Mouse (Mus musculus) midbrain, embryonic 16.5 days (tissue): ENCODE measurements around the gene Adk. TPM values are rescaled to one million over a fixed set of nuclear protein-coding genes. Genes with fewer than 3 reads are reported as not detected.

Experiments
- ATAC-seq: fragments of 200-750 bp; cut with Nextera tagmentation; 2 replicates; pipeline ENCODE4 v1.8.0; 2017; ENCODE audit warnings: moderate TSS enrichment
- H3K27ac ChIP-seq: fragments of 300-500 bp; sonication (generic); 2 replicates; pipeline ENCODE4 v1.5.1; 2014; ENCODE audit warnings: mild to moderate bottlenecking, low read length, mixed read lengths
- H3K27me3 ChIP-seq: fragments of 300-500 bp; sonication (generic); 2 replicates; pipeline ENCODE4 v1.6.1; 2014; ENCODE audit warnings: low read depth, low read length, mixed read lengths; ENCODE audit not compliant: control insufficient read depth, insufficient read depth
- H3K36me3 ChIP-seq: fragments of 300-500 bp; sonication (generic); 2 replicates; pipeline ENCODE4 v1.6.1; 2014; ENCODE audit warnings: mild to moderate bottlenecking, low read length, moderate library complexity, mixed read lengths; ENCODE audit not compliant: control insufficient read depth, insufficient read depth
- H3K4me1 ChIP-seq: fragments of 300-500 bp; sonication (generic); 2 replicates; pipeline ENCODE4 v1.6.1; 2014; ENCODE audit warnings: mild to moderate bottlenecking, low read length, mixed read lengths; ENCODE audit not compliant: control insufficient read depth, insufficient read depth
- H3K4me2 ChIP-seq: fragments of 300-500 bp; sonication (generic); 2 replicates; pipeline ENCODE4 v1.6.1; 2014; ENCODE audit warnings: mild to moderate bottlenecking, low read length, mixed read lengths
- H3K4me3 ChIP-seq: fragments of 300-500 bp; sonication (generic); 2 replicates; pipeline ENCODE4 v1.5.1; 2014; ENCODE audit warnings: low read depth, mild to moderate bottlenecking, low read length, moderate library complexity, mixed read lengths
- H3K9ac ChIP-seq: fragments of 300-500 bp; sonication (generic); 2 replicates; pipeline ENCODE4 v1.6.1; 2014; ENCODE audit warnings: low read depth, low read length, mixed read lengths
- H3K9me3 ChIP-seq: fragments of 300-500 bp; sonication (generic); replicated peaks from 2 replicates; pipeline ENCODE4 v1.6.1; 2014; ENCODE audit warnings: mild to moderate bottlenecking, low read length, mixed read lengths; ENCODE audit not compliant: control insufficient read depth, poor library complexity, severe bottlenecking
- WGBS: fragments of 180-500 bp; shearing (Covaris S2); extraction: QIAGEN DNeasy Blood & Tissue Kit; methylation state at CpG from one replicate; pipeline ENCODE4 v1.1.7; 2014; 5-methylcytosine and 5-hydroxymethylcytosine counted together
- polyA plus RNA-seq: library from polyadenylated mRNA; unstranded; fragments of >200 nt; fragmentation: Nextera tagmentation; extraction: Ambion mirVana; gene quantifications from 2 replicates; pipeline ENCODE4 v1.2.1, GENCODE M21; 2015

Gene Adk
- polyA plus RNA-seq, 1 experiment from 2014 or later, result 40.4 TPM

GRCm38 (mm10) chr14:21053151-21053550, 777 bp downstream of the Adk start:
- Histone ChIP-seq H3K27me3 (no peaks in the 10 kb centered on the region), H3K4me1 (peaks cover 8% of the 10 kb centered on the region), H3K9me3 (no peaks in the 10 kb centered on the region), H3K27ac (no peak overlapping the region), H3K36me3 (no peaks in the 10 kb centered on the region), H3K4me2 (peak overlapping the region; percentile 77), H3K9ac (peak overlapping the region; percentile 88), H3K4me3 (peak overlapping the region; percentile 87)
- no peak for ATAC-seq
- 10% methylated on average over 8 of the region's 8 CpGs for WGBS

- Histone ChIP-seq H3K9me3 (no peaks in the 10 kb centered on the region), H3K9ac (no peak overlapping the region), H3K4me1 (peaks cover 8% of the 10 kb centered on the region), H3K36me3 (no peaks in the 10 kb centered on the region), H3K27ac (no peak overlapping the region), H3K27me3 (no peaks in the 10 kb centered on the region), H3K4me2 (peak overlapping the region; percentile 77), H3K4me3 (no peak overlapping the region)
- no peak for ATAC-seq
- 47% methylated on average over 7 of the region's 7 CpGs for WGBS
Observed at GRCm38 (mm10) chr14:21053586-21053985, 1.2 kb downstream of the Adk start.

- no peaks in the 10 kb centered on the region for H3K36me3 ChIP-seq
- WGBS, result 95% methylated on average over 2 of the region's 2 CpGs
- H3K4me1 ChIP-seq, result no peaks in the 10 kb centered on the region
- H3K9me3 ChIP-seq, result no peaks in the 10 kb centered on the region
- H3K27ac ChIP-seq, result no peak overlapping the region
- ATAC-seq, result no peak
- H3K27me3 ChIP-seq, result no peaks in the 10 kb centered on the region
- no peak overlapping the region for H3K9ac ChIP-seq
- no peak overlapping the region for H3K4me3 ChIP-seq
- no peak overlapping the region for H3K4me2 ChIP-seq
Observed at GRCm38 (mm10) chr14:21058972-21059371, 6.6 kb downstream of the Adk start.

GRCm38 (mm10) chr14:21062766-21063513, 10.6 kb downstream of the Adk start:
- WGBS, result 64% methylated on average over 5 of the region's 5 CpGs
- Histone ChIP-seq H3K36me3 (no peaks in the 10 kb centered on the region), H3K9ac (no peak overlapping the region), H3K4me1 (no peaks in the 10 kb centered on the region), H3K27me3 (no peaks in the 10 kb centered on the region), H3K4me3 (no peak overlapping the region), H3K9me3 (no peaks in the 10 kb centered on the region), H3K27ac (no peak overlapping the region), H3K4me2 (no peak overlapping the region)
- ATAC-seq, result no peak

GRCm38 (mm10) chr14:21064321-21064720, 11.9 kb downstream of the Adk start:
- H3K4me3 ChIP-seq, result no peak overlapping the region
- H3K27me3 ChIP-seq, result no peaks in the 10 kb centered on the region
- no peaks in the 10 kb centered on the region for H3K4me1 ChIP-seq
- no peak overlapping the region for H3K9ac ChIP-seq
- H3K4me2 ChIP-seq, result no peak overlapping the region
- H3K36me3 ChIP-seq, result no peaks in the 10 kb centered on the region
- no peak overlapping the region for H3K27ac ChIP-seq
- ATAC-seq, result no peak
- H3K9me3 ChIP-seq, result no peaks in the 10 kb centered on the region
- 52% methylated on average over 1 of the region's 1 CpGs for WGBS

- no peaks in the 10 kb centered on the region for H3K9me3 ChIP-seq
- 84% methylated on average over 8 of the region's 8 CpGs for WGBS
- H3K36me3 ChIP-seq, result no peaks in the 10 kb centered on the region
- no peaks in the 10 kb centered on the region for H3K27me3 ChIP-seq
- no peaks in the 10 kb centered on the region for H3K4me1 ChIP-seq
- H3K27ac ChIP-seq, result no peak overlapping the region
- no peak for ATAC-seq
- no peak overlapping the region for H3K9ac ChIP-seq
- no peak overlapping the region for H3K4me3 ChIP-seq
- H3K4me2 ChIP-seq, result no peak overlapping the region
Observed at GRCm38 (mm10) chr14:21065490-21066162, 13.3 kb downstream of the Adk start.

GRCm38 (mm10) chr14:21069594-21069993, 17.2 kb downstream of the Adk start:
- no peak overlapping the region for H3K9ac ChIP-seq
- H3K27me3 ChIP-seq, result no peaks in the 10 kb centered on the region
- no peak overlapping the region for H3K4me3 ChIP-seq
- H3K4me2 ChIP-seq, result no peak overlapping the region
- no peak for ATAC-seq
- no peak overlapping the region for H3K27ac ChIP-seq
- H3K9me3 ChIP-seq, result no peaks in the 10 kb centered on the region
- 91% methylated on average over 5 of the region's 5 CpGs for WGBS
- H3K4me1 ChIP-seq, result no peaks in the 10 kb centered on the region
- H3K36me3 ChIP-seq, result no peaks in the 10 kb centered on the region

- H3K4me1 ChIP-seq, result peaks cover 7% of the 10 kb centered on the region
- WGBS, result 71% methylated on average over 3 of the region's 3 CpGs
- no peak overlapping the region for H3K4me3 ChIP-seq
- H3K9ac ChIP-seq, result no peak overlapping the region
- H3K27ac ChIP-seq, result no peak overlapping the region
- H3K4me2 ChIP-seq, result no peak overlapping the region
- no peaks in the 10 kb centered on the region for H3K27me3 ChIP-seq
- no peaks in the 10 kb centered on the region for H3K36me3 ChIP-seq
- H3K9me3 ChIP-seq, result no peaks in the 10 kb centered on the region
- ATAC-seq, result no peak
Observed at GRCm38 (mm10) chr14:21073981-21074380, 21.6 kb downstream of the Adk start.
